Mouse (Mus musculus): ENCODE data around the gene Csmd2. TPM values are rescaled to one million over a fixed set of nuclear protein-coding genes. Genes with fewer than 3 reads are reported as not detected.

Gene Csmd2
- polyA plus RNA-seq, 1 experiment: not detected

GRCm38 (mm10) chr4:128272501-128272900 lies 284.8 kb downstream of the Csmd2 start:
- Histone ChIP-seq H3K4me3 (ENCODE audit: insufficient read depth, low read depth, low read length) (no peak overlapping the region), H3K27ac (replicated peaks; ENCODE audit: low read depth, low read length) (no peak overlapping the region), H3K4me1 (ENCODE audit: control insufficient read depth, insufficient read depth, insufficient read length, low read length) (no peaks in the 10 kb centered on the region)

- H3K4me1 ChIP-seq (ENCODE audit: control insufficient read depth, insufficient read depth, insufficient read length, low read length): no peaks in the 10 kb centered on the region
- no peak overlapping the region for H3K4me3 ChIP-seq (ENCODE audit: insufficient read depth, low read depth, low read length)
Measured at GRCm38 (mm10) chr4:128273146-128273545, 285.5 kb downstream of the Csmd2 start.

GRCm38 (mm10) chr4:128275116-128275515 lies 287.5 kb downstream of the Csmd2 start:
- Histone ChIP-seq H3K4me3 (ENCODE audit: insufficient read depth, low read depth, low read length) (no peak overlapping the region), H3K27ac (replicated peaks; ENCODE audit: low read depth, low read length) (no peak overlapping the region), H3K4me1 (ENCODE audit: control insufficient read depth, insufficient read depth, insufficient read length, low read length) (no peaks in the 10 kb centered on the region)

More at GRCm38 (mm10) chr4:128273146-128273545, 285.5 kb downstream of the Csmd2 start:
- no peak overlapping the region for H3K27ac ChIP-seq (replicated peaks; ENCODE audit: low read depth, low read length)

GRCm38 (mm10) chr4:128275586-128275985 lies 287.9 kb downstream of the Csmd2 start:
- Histone ChIP-seq H3K4me1 (ENCODE audit: control insufficient read depth, insufficient read depth, insufficient read length, low read length) (no peaks in the 10 kb centered on the region), H3K4me3 (ENCODE audit: insufficient read depth, low read depth, low read length) (no peak overlapping the region), H3K27ac (replicated peaks; ENCODE audit: low read depth, low read length) (no peak overlapping the region)

- Histone ChIP-seq H3K4me1 (ENCODE audit: control insufficient read depth, insufficient read depth, insufficient read length, low read length) (no peaks in the 10 kb centered on the region), H3K4me3 (ENCODE audit: insufficient read depth, low read depth, low read length) (no peak overlapping the region)
Measured at GRCm38 (mm10) chr4:128285009-128285408, 297.4 kb downstream of the Csmd2 start.

GRCm38 (mm10) chr4:128288095-128288494 lies 300.4 kb downstream of the Csmd2 start:
- H3K4me3 ChIP-seq (ENCODE audit: insufficient read depth, low read depth, low read length): no peak overlapping the region
- H3K4me1 ChIP-seq (ENCODE audit: control insufficient read depth, insufficient read depth, insufficient read length, low read length): no peaks in the 10 kb centered on the region

More at GRCm38 (mm10) chr4:128285009-128285408, 297.4 kb downstream of the Csmd2 start:
- H3K27ac ChIP-seq (replicated peaks; ENCODE audit: low read depth, low read length): no peak overlapping the region

GRCm38 (mm10) chr4:128304049-128304448 lies 316.4 kb downstream of the Csmd2 start:
- no peak overlapping the region for H3K4me3 ChIP-seq (ENCODE audit: insufficient read depth, low read depth, low read length)
- H3K4me1 ChIP-seq (ENCODE audit: control insufficient read depth, insufficient read depth, insufficient read length, low read length): no peaks in the 10 kb centered on the region
- H3K27ac ChIP-seq (replicated peaks; ENCODE audit: low read depth, low read length): no peak overlapping the region

More at GRCm38 (mm10) chr4:128288095-128288494, 300.4 kb downstream of the Csmd2 start:
- no peak overlapping the region for H3K27ac ChIP-seq (replicated peaks; ENCODE audit: low read depth, low read length)

- Histone ChIP-seq H3K4me1 (ENCODE audit: control insufficient read depth, insufficient read depth, insufficient read length, low read length) (no peaks in the 10 kb centered on the region), H3K4me3 (ENCODE audit: insufficient read depth, low read depth, low read length) (no peak overlapping the region), H3K27ac (replicated peaks; ENCODE audit: low read depth, low read length) (no peak overlapping the region)
Measured at GRCm38 (mm10) chr4:128306011-128306410, 318.4 kb downstream of the Csmd2 start.

GRCm38 (mm10) chr4:128315328-128315727 lies 327.7 kb downstream of the Csmd2 start:
- Histone ChIP-seq H3K4me3 (ENCODE audit: insufficient read depth, low read depth, low read length) (no peak overlapping the region), H3K4me1 (ENCODE audit: control insufficient read depth, insufficient read depth, insufficient read length, low read length) (no peaks in the 10 kb centered on the region), H3K27ac (replicated peaks; ENCODE audit: low read depth, low read length) (no peak overlapping the region)

- no peak overlapping the region for H3K4me3 ChIP-seq (ENCODE audit: insufficient read depth, low read depth, low read length)
- no peak overlapping the region for H3K27ac ChIP-seq (replicated peaks; ENCODE audit: low read depth, low read length)
- no peaks in the 10 kb centered on the region for H3K4me1 ChIP-seq (ENCODE audit: control insufficient read depth, insufficient read depth, insufficient read length, low read length)
Measured at GRCm38 (mm10) chr4:128317951-128318350, 330.3 kb downstream of the Csmd2 start.

GRCm38 (mm10) chr4:128325511-128325910 lies 337.9 kb downstream of the Csmd2 start:
- H3K4me3 ChIP-seq (ENCODE audit: insufficient read depth, low read depth, low read length): no peak overlapping the region
- no peak overlapping the region for H3K27ac ChIP-seq (replicated peaks; ENCODE audit: low read depth, low read length)

GRCm38 (mm10) chr4:128326755-128327154 lies 339.1 kb downstream of the Csmd2 start:
- Histone ChIP-seq H3K4me1 (ENCODE audit: control insufficient read depth, insufficient read depth, insufficient read length, low read length) (no peaks in the 10 kb centered on the region), H3K4me3 (ENCODE audit: insufficient read depth, low read depth, low read length) (no peak overlapping the region), H3K27ac (replicated peaks; ENCODE audit: low read depth, low read length) (no peak overlapping the region)

More at GRCm38 (mm10) chr4:128325511-128325910, 337.9 kb downstream of the Csmd2 start:
- H3K4me1 ChIP-seq (ENCODE audit: control insufficient read depth, insufficient read depth, insufficient read length, low read length): no peaks in the 10 kb centered on the region

GRCm38 (mm10) chr4:128327421-128327820 lies 339.8 kb downstream of the Csmd2 start:
- no peaks in the 10 kb centered on the region for H3K4me1 ChIP-seq (ENCODE audit: control insufficient read depth, insufficient read depth, insufficient read length, low read length)
- H3K4me3 ChIP-seq (ENCODE audit: insufficient read depth, low read depth, low read length): no peak overlapping the region
- no peak overlapping the region for H3K27ac ChIP-seq (replicated peaks; ENCODE audit: low read depth, low read length)

GRCm38 (mm10) chr4:128330519-128330918 lies 342.9 kb downstream of the Csmd2 start:
- Histone ChIP-seq H3K27ac (replicated peaks; ENCODE audit: low read depth, low read length) (no peak overlapping the region), H3K4me3 (ENCODE audit: insufficient read depth, low read depth, low read length) (no peak overlapping the region), H3K4me1 (ENCODE audit: control insufficient read depth, insufficient read depth, insufficient read length, low read length) (no peaks in the 10 kb centered on the region)

GRCm38 (mm10) chr4:128340457-128340856 lies 352.8 kb downstream of the Csmd2 start:
- no peaks in the 10 kb centered on the region for H3K4me1 ChIP-seq (ENCODE audit: control insufficient read depth, insufficient read depth, insufficient read length, low read length)
- H3K27ac ChIP-seq (replicated peaks; ENCODE audit: low read depth, low read length): no peak overlapping the region
- H3K4me3 ChIP-seq (ENCODE audit: insufficient read depth, low read depth, low read length): no peak overlapping the region

- Histone ChIP-seq H3K4me1 (ENCODE audit: control insufficient read depth, insufficient read depth, insufficient read length, low read length) (no peaks in the 10 kb centered on the region), H3K27ac (replicated peaks; ENCODE audit: low read depth, low read length) (no peak overlapping the region), H3K4me3 (ENCODE audit: insufficient read depth, low read depth, low read length) (no peak overlapping the region)
Measured at GRCm38 (mm10) chr4:128341315-128341714, 353.7 kb downstream of the Csmd2 start.
